ENCODE assay signal across 7 mouse cellular contexts in the genomic region with DNA sequence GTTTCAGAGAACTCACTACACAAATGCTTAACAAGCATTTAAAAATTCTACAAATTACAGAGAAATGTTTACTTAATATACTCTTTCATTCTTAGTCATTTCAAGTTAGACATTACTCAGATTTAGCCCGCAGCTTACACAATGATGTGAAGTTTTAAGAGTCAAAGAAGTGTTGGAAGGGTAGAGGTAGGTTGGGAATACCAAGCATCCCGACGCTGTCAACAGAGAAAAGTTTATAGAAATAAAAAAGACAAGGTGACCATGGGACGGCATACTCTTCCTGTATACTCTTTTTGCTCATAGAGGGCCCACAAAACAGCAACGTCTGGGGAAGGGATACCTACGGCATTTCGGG. TPM values are rescaled to one million over a fixed set of nuclear protein-coding genes. Genes with fewer than 3 reads are reported as not detected.
DNase-seq lines count a peak whose midpoint lies in the region; ATAC-seq and TF ChIP-seq lines count a peak whose summit lies in the region.

No protein-coding gene starts in this region.

- peaks cover 11% of the 10 kb centered on the region for H3K4me1 ChIP-seq in lung, embryonic 15.5 days
- H3K4me1 ChIP-seq in forebrain, embryonic 10.5 days, result peaks cover 19% of the 10 kb centered on the region
- H3K4me1 ChIP-seq in limb, embryonic 12.5 days (replicated peaks), result peaks cover 9% of the 10 kb centered on the region
- no peaks in the 10 kb centered on the region for H3K4me1 ChIP-seq in small intestine, adult 2 months (ENCODE audit: control insufficient read depth, insufficient read depth, insufficient read length, low read length)

- DNase-seq in lung, postnatal 4 days, result no peak
- no peak for DNase-seq in forebrain, embryonic 10.5 days (ENCODE audit: extremely low spot score, low spot score)
- DNase-seq in frontal cortex, postnatal 36 days (ENCODE audit: low spot score in 2 of 2), result no peak

- H3K9me3 ChIP-seq in lung, embryonic 15.5 days, result no peaks in the 10 kb centered on the region
- no peaks in the 10 kb centered on the region for H3K9me3 ChIP-seq in forebrain, embryonic 10.5 days
- H3K9me3 ChIP-seq in limb, embryonic 12.5 days, result no peaks in the 10 kb centered on the region

- peak overlapping the region; percentile 65 for H3K4me2 ChIP-seq in lung, embryonic 15.5 days
- H3K4me2 ChIP-seq in limb, embryonic 12.5 days, result peak overlapping the region; percentile 69

- TF ChIP-seq CTCF in small intestine, adult 2 months (IDR thresholded peaks at IDR 0.05; ENCODE audit: extremely low read depth, insufficient read length, insufficient replicate concordance, low read depth, low read length), result no peak

- peak overlapping the region; percentile 48 for H3K4me3 ChIP-seq in lung, embryonic 15.5 days
- H3K4me3 ChIP-seq in forebrain, embryonic 10.5 days, result peak overlapping the region; percentile 69
- H3K4me3 ChIP-seq in limb, embryonic 12.5 days (replicated peaks), result peak overlapping the region; percentile 69
- peak overlapping the region; percentile 96 for H3K4me3 ChIP-seq in small intestine, adult 2 months (ENCODE audit: low read depth, low read length)

- no peaks in the 10 kb centered on the region for H3K36me3 ChIP-seq in lung, embryonic 15.5 days
- peaks cover 16% of the 10 kb centered on the region for H3K36me3 ChIP-seq in forebrain, embryonic 10.5 days (replicated peaks)
- H3K36me3 ChIP-seq in limb, embryonic 12.5 days, result peaks cover 8% of the 10 kb centered on the region; the same call in 1 of the 2 replicates
- H3K36me3 ChIP-seq in small intestine, adult 2 months (ENCODE audit: control insufficient read depth, insufficient read depth, low read length), result no peaks in the 10 kb centered on the region

- under 1% methylated on average over 7 of the region's 7 CpGs for WGBS in lung, embryonic 15.5 days
- under 1% methylated on average over 7 of the region's 7 CpGs for WGBS in forebrain, embryonic 10.5 days
- under 1% methylated on average over 7 of the region's 7 CpGs for WGBS in limb, embryonic 12.5 days
- WGBS in small intestine, adult 2 months, result under 1% methylated on average over 7 of the region's 7 CpGs

- H3K27me3 ChIP-seq in lung, embryonic 15.5 days, result no peaks in the 10 kb centered on the region
- H3K27me3 ChIP-seq in forebrain, embryonic 10.5 days (ENCODE audit: poor library complexity, severe bottlenecking), result no peaks in the 10 kb centered on the region
- no peaks in the 10 kb centered on the region for H3K27me3 ChIP-seq in limb, embryonic 12.5 days
- H3K27me3 ChIP-seq in small intestine, adult 2 months (ENCODE audit: control insufficient read depth, insufficient read depth, low read length), result no peaks in the 10 kb centered on the region

- no peak for TF ChIP-seq POLR2A in small intestine, adult 2 months (IDR thresholded peaks at IDR 0.05; ENCODE audit: low read depth, low read length)

- peak; percentile 32; the same call in 1 of the 2 replicates for ATAC-seq in lung, embryonic 15.5 days (ENCODE audit: borderline replicate concordance, extremely low read depth, low FRiP score, low TSS enrichment)
- 0 out of 2 replicates have a peak, but pooled peaks have one; percentile 22 for ATAC-seq in limb, embryonic 12.5 days (ENCODE audit: insufficient number of reproducible peaks, insufficient read depth, low FRiP score, low TSS enrichment, low read depth)
- no peak for ATAC-seq in monocyte, adult 5-6 weeks (replicated peaks; ENCODE audit: insufficient number of reproducible peaks, low FRiP score, low TSS enrichment, poor library complexity, severe bottlenecking)

- no peak overlapping the region for H3K27ac ChIP-seq in lung, embryonic 15.5 days
- H3K27ac ChIP-seq in forebrain, embryonic 10.5 days, result peak overlapping the region; percentile 96
- peak overlapping the region; percentile 71 for H3K27ac ChIP-seq in limb, embryonic 12.5 days
- H3K27ac ChIP-seq in small intestine, adult 2 months (ENCODE audit: insufficient read depth, low read depth, low read length), result no peak overlapping the region

- peak overlapping the region; percentile 62 for H3K9ac ChIP-seq in lung, embryonic 15.5 days
- peak overlapping the region; percentile 79; the same call in 1 of the 2 replicates for H3K9ac ChIP-seq in limb, embryonic 12.5 days (replicated peaks)

RNA-seq across cellular contexts. Expression of gene Efcab7, which starts 0.3 kb away (rescaled TPM):
- polyA plus RNA-seq in lung, embryonic 15.5 days (2015; fragmentation: Nextera tagmentation; extraction: Ambion mirVana), result 18.9 and 22.4 TPM in 2 replicates
- 24.8 and 27.0 TPM in 2 replicates for polyA plus RNA-seq in forebrain, embryonic 10.5 days (2016; fragmentation: Nextera tagmentation; extraction: Ambion mirVana)
- 23.3 and 25.9 TPM in 2 replicates for polyA plus RNA-seq in limb, embryonic 12.5 days (2016; fragmentation: Nextera tagmentation; extraction: Ambion mirVana)
- polyA plus RNA-seq in small intestine, adult 2 months (2012; rRNA removed), result 0.18 TPM in 1 of 2 replicates, not detected in the other
- total RNA-seq in monocyte, adult 5-6 weeks (2017), result 1.6 to 5.9 TPM (median 3.9 TPM) in 3 replicates

Comparison
In these comparisons a context has a peak if more than half of its experiments do, and no peak if none do; other contexts are left out.
1. H3K27ac ChIP-seq: peak in forebrain, embryonic 10.5 days (single experiment) and limb, embryonic 12.5 days (single experiment); none in lung, embryonic 15.5 days (single experiment) and small intestine, adult 2 months (single experiment).
2. RNA of gene Efcab7, which starts 0.3 kb away (polyA plus RNA-seq): 24.8 to 27.0 TPM in forebrain, embryonic 10.5 days, 23.3 to 25.9 TPM in limb, embryonic 12.5 days and 18.9 to 22.4 TPM in lung, embryonic 15.5 days; 0.18 TPM in small intestine, adult 2 months; every median in the first group is over 10 times any median in the second.
3. Peak in every context shown above with its lines, with median percentiles within 50 percentile points of each other: H3K4me3 ChIP-seq.